Mouse (Mus musculus) embryonic facial prominence, embryonic 10.5 days (tissue): ENCODE data around the gene 1700113H08Rik. TPM values are rescaled to one million over a fixed set of nuclear protein-coding genes. Genes with fewer than 3 reads are reported as not detected.

ENCODE experiments used
- DNase-seq: peaks from one replicate; pipeline ENCODE4 v3.0.0-alpha.2; 2017; ENCODE audit warnings: low spot score
- H3K27ac ChIP-seq: fragments of 300-500 bp; sonication (generic); replicated peaks from 2 replicates; pipeline ENCODE4 v1.5.1; 2016; ENCODE audit warnings: mild to moderate bottlenecking
- H3K27me3 ChIP-seq: fragments of 300-500 bp; sonication (generic); replicated peaks from 2 replicates; pipeline ENCODE4 v1.6.1; 2016; ENCODE audit warnings: low read depth, mild to moderate bottlenecking; ENCODE audit not compliant: poor library complexity, severe bottlenecking
- H3K36me3 ChIP-seq: fragments of 300-500 bp; sonication (generic); replicated peaks from 2 replicates; pipeline ENCODE4 v1.6.1; 2016; ENCODE audit warnings: mild to moderate bottlenecking, moderate library complexity
- H3K4me1 ChIP-seq: fragments of 300-500 bp; sonication (generic); 2 replicates; pipeline ENCODE4 v1.6.1; 2016
- H3K4me3 ChIP-seq: fragments of 300-500 bp; sonication (generic); 2 replicates; pipeline ENCODE4 v1.5.1; 2016; ENCODE audit warnings: mild to moderate bottlenecking, moderate library complexity
- H3K9me3 ChIP-seq: fragments of 300-500 bp; sonication (generic); 2 replicates; pipeline ENCODE4 v1.6.1; 2016; ENCODE audit warnings: mild to moderate bottlenecking
- WGBS: fragments of 180-500 bp; shearing (Covaris S2); methylation state at CpG from one replicate; pipeline ENCODE4 v1.1.7; 2016; 5-methylcytosine and 5-hydroxymethylcytosine counted together
- polyA plus RNA-seq: library from polyadenylated mRNA; unstranded; fragments of >200 nt; fragmentation: Nextera tagmentation; extraction: Ambion mirVana; gene quantifications from 2 replicates; pipeline ENCODE4 v1.2.1, GENCODE M21; 2016

Gene 1700113H08Rik
- polyA plus RNA-seq, 1 experiment from 2014 or later = not detected

GRCm38 (mm10) chr10:87037062-87037461 lies 20.8 kb upstream of the 1700113H08Rik start:
- H3K27ac ChIP-seq = no peak overlapping the region
- no peak overlapping the region for H3K4me3 ChIP-seq
- H3K27me3 ChIP-seq = no peaks in the 10 kb centered on the region
- no peaks in the 10 kb centered on the region for H3K36me3 ChIP-seq
- peaks cover 16% of the 10 kb centered on the region for H3K4me1 ChIP-seq
- 48% methylated on average over 5 of the region's 5 CpGs for WGBS
- H3K9me3 ChIP-seq = no peaks in the 10 kb centered on the region
- DNase-seq = no peak

- no peak for DNase-seq
- no peak overlapping the region for H3K27ac ChIP-seq
- H3K36me3 ChIP-seq = no peaks in the 10 kb centered on the region
- WGBS = 87% methylated on average over 6 of the region's 6 CpGs
- no peaks in the 10 kb centered on the region for H3K9me3 ChIP-seq
- peaks cover 16% of the 10 kb centered on the region for H3K4me1 ChIP-seq
- no peak overlapping the region for H3K4me3 ChIP-seq
- H3K27me3 ChIP-seq = no peaks in the 10 kb centered on the region
Measured at GRCm38 (mm10) chr10:87039340-87039739, 18.5 kb upstream of the 1700113H08Rik start.

- 84% methylated on average over 3 of the region's 3 CpGs for WGBS
- Histone ChIP-seq H3K27me3 (no peaks in the 10 kb centered on the region), H3K9me3 (no peaks in the 10 kb centered on the region), H3K4me3 (no peak overlapping the region), H3K4me1 (peaks cover 16% of the 10 kb centered on the region), H3K27ac (no peak overlapping the region), H3K36me3 (no peaks in the 10 kb centered on the region)
- no peak for DNase-seq
Measured at GRCm38 (mm10) chr10:87039800-87040199, 18.0 kb upstream of the 1700113H08Rik start.

- no peaks in the 10 kb centered on the region for H3K9me3 ChIP-seq
- 79% methylated on average over 7 of the region's 7 CpGs for WGBS
- H3K27me3 ChIP-seq = no peaks in the 10 kb centered on the region
- H3K4me1 ChIP-seq = peaks cover 10% of the 10 kb centered on the region
- no peak overlapping the region for H3K4me3 ChIP-seq
- no peak overlapping the region for H3K27ac ChIP-seq
- DNase-seq = no peak
- H3K36me3 ChIP-seq = no peaks in the 10 kb centered on the region
Measured at GRCm38 (mm10) chr10:87041265-87041664, 16.6 kb upstream of the 1700113H08Rik start.

GRCm38 (mm10) chr10:87045273-87045672 lies 12.6 kb upstream of the 1700113H08Rik start:
- 75% methylated on average over 3 of the region's 3 CpGs for WGBS

GRCm38 (mm10) chr10:87046469-87046868 lies 11.4 kb upstream of the 1700113H08Rik start:
- H3K36me3 ChIP-seq = no peaks in the 10 kb centered on the region
- H3K9me3 ChIP-seq = no peaks in the 10 kb centered on the region
- H3K4me3 ChIP-seq = no peak overlapping the region
- no peaks in the 10 kb centered on the region for H3K4me1 ChIP-seq
- WGBS = 48% methylated on average over 6 of the region's 6 CpGs
- no peak overlapping the region for H3K27ac ChIP-seq
- H3K27me3 ChIP-seq = 0 out of 2 replicates have a peak, but pooled peaks cover 5% of the 10 kb centered on the region
- no peak for DNase-seq

More at GRCm38 (mm10) chr10:87045273-87045672, 12.6 kb upstream of the 1700113H08Rik start:
- no peaks in the 10 kb centered on the region for H3K36me3 ChIP-seq
- no peaks in the 10 kb centered on the region for H3K9me3 ChIP-seq
- H3K4me1 ChIP-seq = no peaks in the 10 kb centered on the region
- DNase-seq = no peak
- no peak overlapping the region for H3K4me3 ChIP-seq
- H3K27me3 ChIP-seq = 0 out of 2 replicates have a peak, but pooled peaks cover 2% of the 10 kb centered on the region
- H3K27ac ChIP-seq = no peak overlapping the region

- H3K9me3 ChIP-seq = no peaks in the 10 kb centered on the region
- H3K27me3 ChIP-seq = 0 out of 2 replicates have a peak, but pooled peaks cover 5% of the 10 kb centered on the region
- no peak overlapping the region for H3K4me3 ChIP-seq
- no peaks in the 10 kb centered on the region for H3K36me3 ChIP-seq
- WGBS = 86% methylated on average over 10 of the region's 10 CpGs
- H3K27ac ChIP-seq = no peak overlapping the region
- no peak for DNase-seq
- no peaks in the 10 kb centered on the region for H3K4me1 ChIP-seq
Measured at GRCm38 (mm10) chr10:87046931-87047468, 10.8 kb upstream of the 1700113H08Rik start.

- Histone ChIP-seq H3K4me3 (no peak overlapping the region), H3K9me3 (no peaks in the 10 kb centered on the region), H3K27ac (no peak overlapping the region), H3K4me1 (no peaks in the 10 kb centered on the region), H3K36me3 (no peaks in the 10 kb centered on the region), H3K27me3 (0 out of 2 replicates have a peak, but pooled peaks cover 5% of the 10 kb centered on the region)
- no peak for DNase-seq
- 78% methylated on average over 3 of the region's 3 CpGs for WGBS
Measured at GRCm38 (mm10) chr10:87049179-87049578, 8.7 kb upstream of the 1700113H08Rik start.

GRCm38 (mm10) chr10:87051714-87052113 lies 6.1 kb upstream of the 1700113H08Rik start:
- H3K27ac ChIP-seq = no peak overlapping the region
- H3K36me3 ChIP-seq = no peaks in the 10 kb centered on the region
- DNase-seq = no peak
- H3K27me3 ChIP-seq = peaks cover 14% of the 10 kb centered on the region; the same call in 1 of the 2 replicates
- no peaks in the 10 kb centered on the region for H3K4me1 ChIP-seq
- no peaks in the 10 kb centered on the region for H3K9me3 ChIP-seq
- no peak overlapping the region for H3K4me3 ChIP-seq
- 74% methylated on average over 4 of the region's 4 CpGs for WGBS

- under 1% methylated on average over 34 of the region's 34 CpGs for WGBS
- H3K27ac ChIP-seq = peak overlapping the region; percentile 79
- peaks cover 21% of the 10 kb centered on the region for H3K27me3 ChIP-seq
- H3K9me3 ChIP-seq = no peaks in the 10 kb centered on the region
- no peaks in the 10 kb centered on the region for H3K36me3 ChIP-seq
- H3K4me1 ChIP-seq = peaks cover 19% of the 10 kb centered on the region
- peak; percentile 85 for DNase-seq
- peak overlapping the region; percentile 63 for H3K4me3 ChIP-seq
Measured at GRCm38 (mm10) chr10:87058251-87058925, 543 bp downstream of the 1700113H08Rik start.

- Histone ChIP-seq H3K27me3 (peaks cover 21% of the 10 kb centered on the region), H3K4me1 (peaks cover 19% of the 10 kb centered on the region), H3K9me3 (no peaks in the 10 kb centered on the region), H3K27ac (peak overlapping the region; percentile 79; the same call in 1 of the 2 replicates), H3K36me3 (no peaks in the 10 kb centered on the region), H3K4me3 (peak overlapping the region; percentile 63)
- 19% methylated on average over 9 of the region's 9 CpGs for WGBS
- DNase-seq = no peak
Measured at GRCm38 (mm10) chr10:87058926-87059325, 1.1 kb downstream of the 1700113H08Rik start.

GRCm38 (mm10) chr10:87059447-87059846 lies 1.6 kb downstream of the 1700113H08Rik start:
- Histone ChIP-seq H3K27ac (no peak overlapping the region), H3K4me1 (peaks cover 19% of the 10 kb centered on the region), H3K4me3 (no peak overlapping the region), H3K27me3 (peaks cover 21% of the 10 kb centered on the region), H3K9me3 (no peaks in the 10 kb centered on the region), H3K36me3 (no peaks in the 10 kb centered on the region)
- 69% methylated on average over 6 of the region's 6 CpGs for WGBS
- no peak for DNase-seq

GRCm38 (mm10) chr10:87084236-87084635 lies 26.4 kb downstream of the 1700113H08Rik start:
- DNase-seq = no peak
- Histone ChIP-seq H3K27me3 (no peaks in the 10 kb centered on the region), H3K4me1 (no peaks in the 10 kb centered on the region), H3K36me3 (no peaks in the 10 kb centered on the region), H3K4me3 (no peak overlapping the region), H3K9me3 (no peaks in the 10 kb centered on the region), H3K27ac (no peak overlapping the region)
- 89% methylated on average over 6 of the region's 6 CpGs for WGBS
